Mouse (Mus musculus): ENCODE measurements around the gene Ap3b1.

DNA sequence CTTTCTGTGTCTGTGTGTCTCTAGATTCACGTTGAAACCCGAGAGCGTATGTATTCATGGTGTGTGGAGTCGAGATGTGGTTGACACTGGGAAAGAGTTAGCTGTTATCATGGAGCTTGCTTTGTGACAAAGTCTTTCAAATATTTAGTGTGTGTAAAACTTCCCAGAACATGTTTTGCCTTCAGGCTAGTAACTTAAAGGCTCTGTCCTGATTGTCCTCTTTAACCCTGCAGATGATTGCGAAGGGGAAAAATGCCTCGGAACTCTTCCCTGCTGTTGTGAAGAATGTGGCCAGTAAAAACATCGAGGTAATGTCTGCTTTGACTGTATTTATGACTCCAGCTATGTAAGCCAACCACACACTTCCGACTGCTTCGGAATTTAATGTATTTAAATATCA lies 35.7 kb downstream of the Ap3b1 start:
- TF ChIP-seq CTCF (IDR thresholded peaks at IDR 0.05; ENCODE audit: borderline replicate concordance, extremely low read depth, insufficient read depth, insufficient read length) (no peak), POLR2A (IDR thresholded peaks at IDR 0.05; ENCODE audit: borderline replicate concordance, extremely low read depth, insufficient read depth, insufficient read length, poor library complexity, severe bottlenecking) (no peak)
